Mouse (Mus musculus): ENCODE results near the gene Dnajc22. TPM values are rescaled to one million over a fixed set of nuclear protein-coding genes. Genes with fewer than 3 reads are reported as not detected.
"Not testable (repeated sequence)": the region's sequence is repeated elsewhere in the genome, so short reads cannot be mapped to it uniquely, and the experiment has no call there.

Gene Dnajc22
- polyA plus RNA-seq (2015; fragmentation: Nextera tagmentation; extraction: Ambion mirVana) = 28.2 and 29.6 TPM in 2 replicates

GRCm38 (mm10) chr15:99092870-99093269 lies at the start of gene Dnajc22:
Gene Dnajc22 (plus strand): TSS chr15:99093170.
- TF ChIP-seq EP300 (IDR thresholded peaks at IDR 0.05; ENCODE audit: low read depth) (no peak), CTCF (IDR thresholded peaks at IDR 0.05; ENCODE audit: low read depth) (no peak)
- Histone ChIP-seq H3K4me2 (ENCODE audit: low read depth, low read length) (peak within 1 kb of the TSS; percentile 78), H3K4me1 (ENCODE audit: insufficient read depth) (peaks cover 24% of the 10 kb centered on the region), H3K9ac (replicated peaks) (peak within 1 kb of the TSS; percentile 38; the same call in 1 of the 2 replicates), H3K4me3 (ENCODE audit: low read depth, low read length) (peak within 1 kb of the TSS; percentile 47), H3K9me3 (ENCODE audit: low read length) (no peaks in the 10 kb centered on the region), H3K27ac (ENCODE audit: low read depth) (no peak within 1 kb of the TSS), H3K27me3 (ENCODE audit: insufficient read depth, low read length) (peaks cover 95% of the 10 kb centered on the region), H3K36me3 (replicated peaks; ENCODE audit: insufficient read depth, low read length) (no peaks in the 10 kb centered on the region)
- 63% methylated on average over 8 of the region's 8 CpGs for WGBS (ENCODE audit: insufficient replicate concordance)
- no peak for DNase-seq
- ATAC-seq = no peak

GRCm38 (mm10) chr15:99044854-99045253 lies 48.1 kb upstream of the Dnajc22 start:
- H3K4me3 ChIP-seq (ENCODE audit: low read depth, low read length) = no peak overlapping the region
- no peak overlapping the region for H3K9ac ChIP-seq (replicated peaks)
- DNase-seq (peak; percentile 67), ATAC-seq (peak; percentile 44)
- H3K9me3 ChIP-seq (ENCODE audit: low read length) = no peaks in the 10 kb centered on the region
- no peaks in the 10 kb centered on the region for H3K36me3 ChIP-seq (replicated peaks; ENCODE audit: insufficient read depth, low read length)
- no peak overlapping the region for H3K4me2 ChIP-seq (ENCODE audit: low read depth, low read length)
- no peaks in the 10 kb centered on the region for H3K27me3 ChIP-seq (ENCODE audit: insufficient read depth, low read length)
- peaks cover 13% of the 10 kb centered on the region; the same call in 1 of the 2 replicates for H3K4me1 ChIP-seq (ENCODE audit: insufficient read depth)
- WGBS (ENCODE audit: insufficient replicate concordance) = 48% methylated on average over 3 of the region's 3 CpGs
- TF ChIP-seq CTCF (IDR thresholded peaks at IDR 0.05; ENCODE audit: low read depth) (no peak), EP300 (IDR thresholded peaks at IDR 0.05; ENCODE audit: low read depth) (no peak)
- H3K27ac ChIP-seq (ENCODE audit: low read depth) = peak overlapping the region; percentile 72; the same call in 1 of the 2 replicates

GRCm38 (mm10) chr15:99045734-99046133 lies 47.2 kb upstream of the Dnajc22 start:
- not testable (repeated sequence) for H3K27me3 ChIP-seq (ENCODE audit: insufficient read depth, low read length); H3K9ac ChIP-seq (replicated peaks); H3K36me3 ChIP-seq (replicated peaks; ENCODE audit: insufficient read depth, low read length); H3K27ac ChIP-seq (ENCODE audit: low read depth); H3K4me2 ChIP-seq (ENCODE audit: low read depth, low read length); ATAC-seq; H3K4me3 ChIP-seq (ENCODE audit: low read depth, low read length); H3K9me3 ChIP-seq (ENCODE audit: low read length); DNase-seq
- WGBS (ENCODE audit: insufficient replicate concordance) = 71% methylated on average over 6 of the region's 6 CpGs
- peaks cover 13% of the 10 kb centered on the region; the same call in 1 of the 2 replicates for H3K4me1 ChIP-seq (ENCODE audit: insufficient read depth)

GRCm38 (mm10) chr15:99049473-99050253 lies 43.3 kb upstream of the Dnajc22 start:
- Histone ChIP-seq H3K27me3 (ENCODE audit: insufficient read depth, low read length) (peaks cover 23% of the 10 kb centered on the region), H3K9me3 (ENCODE audit: low read length) (no peaks in the 10 kb centered on the region), H3K27ac (ENCODE audit: low read depth) (no peak overlapping the region), H3K36me3 (replicated peaks; ENCODE audit: insufficient read depth, low read length) (no peaks in the 10 kb centered on the region), H3K4me1 (ENCODE audit: insufficient read depth) (no peaks in the 10 kb centered on the region; the same call in 1 of the 2 replicates), H3K4me3 (ENCODE audit: low read depth, low read length) (no peak overlapping the region), H3K4me2 (ENCODE audit: low read depth, low read length) (no peak overlapping the region), H3K9ac (replicated peaks) (no peak overlapping the region)
- ATAC-seq = no peak
- no peak for TF ChIP-seq EP300 (IDR thresholded peaks at IDR 0.05; ENCODE audit: low read depth)
- TF ChIP-seq CTCF (IDR thresholded peaks at IDR 0.05; ENCODE audit: low read depth) = peak; percentile 93
- WGBS (ENCODE audit: insufficient replicate concordance) = 32% methylated on average over 13 of the region's 13 CpGs
- peak; percentile 55 for DNase-seq

GRCm38 (mm10) chr15:99053373-99053772 lies 39.6 kb upstream of the Dnajc22 start:
- WGBS (ENCODE audit: insufficient replicate concordance) = 36% methylated on average over 9 of the region's 9 CpGs
- ATAC-seq (no peak), DNase-seq (peak; percentile 15)
- Histone ChIP-seq H3K4me3 (ENCODE audit: low read depth, low read length) (no peak overlapping the region), H3K27ac (ENCODE audit: low read depth) (no peak overlapping the region), H3K9ac (replicated peaks) (no peak overlapping the region), H3K4me2 (ENCODE audit: low read depth, low read length) (no peak overlapping the region), H3K27me3 (ENCODE audit: insufficient read depth, low read length) (peaks cover 58% of the 10 kb centered on the region), H3K4me1 (ENCODE audit: insufficient read depth) (peaks cover 9% of the 10 kb centered on the region), H3K36me3 (replicated peaks; ENCODE audit: insufficient read depth, low read length) (no peaks in the 10 kb centered on the region), H3K9me3 (ENCODE audit: low read length) (no peaks in the 10 kb centered on the region)
- TF ChIP-seq EP300 (IDR thresholded peaks at IDR 0.05; ENCODE audit: low read depth) (no peak), CTCF (IDR thresholded peaks at IDR 0.05; ENCODE audit: low read depth) (no peak)

GRCm38 (mm10) chr15:99055040-99055439 lies 37.9 kb upstream of the Dnajc22 start, which contains the start of gene Prph:
Gene Prph (plus strand): TSS chr15:99055174.
- H3K36me3 ChIP-seq (replicated peaks; ENCODE audit: insufficient read depth, low read length) = no peaks in the 10 kb centered on the region
- peak; percentile 17 for DNase-seq
- H3K27ac ChIP-seq (ENCODE audit: low read depth) = no peak within 1 kb of the TSS
- peak within 1 kb of the TSS; percentile 44 for H3K4me2 ChIP-seq (ENCODE audit: low read depth, low read length)
- peaks cover 69% of the 10 kb centered on the region for H3K27me3 ChIP-seq (ENCODE audit: insufficient read depth, low read length)
- 6% methylated on average over 30 of the region's 30 CpGs for WGBS (ENCODE audit: insufficient replicate concordance)
- no peak within 1 kb of the TSS for H3K9ac ChIP-seq (replicated peaks)
- ATAC-seq = 0 out of 2 replicates have a peak, but pooled peaks have one; percentile 2
- TF ChIP-seq CTCF (IDR thresholded peaks at IDR 0.05; ENCODE audit: low read depth) = no peak
- TF ChIP-seq EP300 (IDR thresholded peaks at IDR 0.05; ENCODE audit: low read depth) = no peak
- H3K4me3 ChIP-seq (ENCODE audit: low read depth, low read length) = peak within 1 kb of the TSS; percentile 14
- H3K4me1 ChIP-seq (ENCODE audit: insufficient read depth) = peaks cover 9% of the 10 kb centered on the region
- H3K9me3 ChIP-seq (ENCODE audit: low read length) = no peaks in the 10 kb centered on the region

All from liver, postnatal 0 days (tissue).